Mouse (Mus musculus) megakaryocyte-erythroid progenitor cell, adult 5-6 weeks (primary cell): ENCODE results near the gene Sod2. TPM values are rescaled to one million over a fixed set of nuclear protein-coding genes. Genes with fewer than 3 reads are reported as not detected.
A peak's percentile ranks its signal among the peaks of the same experiment; 100 is the strongest.
"Not testable (repeated sequence)": the region's sequence is repeated elsewhere in the genome, so short reads cannot be mapped to it uniquely, and the experiment has no call there.

ENCODE experiments used
- ATAC-seq: replicated peaks from 2 replicates; pipeline ENCODE4 v1.8.0; 2016; ENCODE audit warnings: mild to moderate bottlenecking, inconsistent platforms; ENCODE audit not compliant: severe bottlenecking, poor library complexity, low FRiP score, low TSS enrichment
- total RNA-seq, 2 experiments: library from RNA; stranded (forward) in 1 of 2; stranded (reverse) in 1 of 2; fragments of 200-1000, 215-1000 nt in 1 of 2; fragments of >200 nt in 1 of 2; fragmentation: Nextera tagmentation in 1 of 2; gene quantifications; 2 replicates each; pipeline ENCODE4 v1.2.3; 2014 to 2017

Gene Sod2
- total RNA-seq (2014; fragmentation: Nextera tagmentation) (86.0 and 94.0 TPM in 2 replicates), total RNA-seq (2017) (95.3 and 124 TPM in 2 replicates)

DNA sequence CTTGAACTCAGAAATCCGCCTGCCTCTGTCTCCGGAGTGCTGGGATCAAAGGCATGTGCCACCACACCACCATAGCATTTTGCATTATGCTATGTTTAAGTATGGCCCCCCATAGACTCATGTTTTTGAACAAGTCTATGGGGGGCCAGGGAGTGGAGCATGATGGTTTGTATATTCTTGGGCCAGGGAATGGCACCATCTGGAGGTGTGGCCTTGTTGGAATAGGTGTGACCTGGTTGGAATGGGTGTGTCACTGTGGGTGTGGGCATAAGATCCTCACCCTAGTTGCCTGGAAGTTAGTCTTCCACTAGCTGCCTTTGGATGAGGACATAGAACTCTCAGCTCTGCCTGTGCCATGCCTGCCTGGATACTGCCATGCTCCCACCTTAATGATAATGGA is at the start of gene Sod2:
Sod2 (plus strand) TSS at position 301 of the 400 bp plus-strand sequence.
- ATAC-seq, result not testable (repeated sequence)

DNA sequence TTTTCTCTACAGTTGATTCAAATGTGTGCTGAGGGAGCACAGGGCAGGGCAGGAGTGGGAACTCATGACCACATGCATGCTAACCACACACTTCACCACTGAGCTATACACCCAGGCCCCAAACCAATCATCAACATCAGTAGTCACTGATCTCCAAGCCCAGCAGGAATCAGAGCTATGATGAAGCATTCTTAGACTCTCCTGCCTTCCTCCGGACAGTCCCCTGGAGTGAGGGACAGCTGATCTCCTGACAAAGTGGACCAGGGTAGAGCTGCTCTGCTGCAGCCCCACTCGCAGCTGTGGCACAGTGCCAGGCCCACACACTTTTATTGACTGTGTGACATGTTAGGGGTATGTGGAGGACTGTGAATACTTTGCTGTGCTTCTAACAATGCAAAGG is 47.3 kb upstream of the Sod2 start:
- 0 out of 2 replicates have a peak, but pooled peaks have one; percentile 13 for ATAC-seq

GRCm38 (mm10) chr17:12960331-12960873 is 46.2 kb upstream of the Sod2 start, which contains the start of gene Acat2:
Gene Acat2 (minus strand): TSS chr17:12960747.
- peak; percentile 95 for ATAC-seq

GRCm38 (mm10) chr17:12963476-12963875 is 43.2 kb upstream of the Sod2 start:
- ATAC-seq, result no peak

GRCm38 (mm10) chr17:12967173-12967572 is 39.5 kb upstream of the Sod2 start:
- ATAC-seq, result no peak

- ATAC-seq, result no peak
These were observed 32.8 kb upstream of the Sod2 start for GRCm38 (mm10) chr17:12973851-12974250.

- ATAC-seq, result no peak
These were observed 28.1 kb upstream of the Sod2 start for GRCm38 (mm10) chr17:12978546-12978945.

DNA sequence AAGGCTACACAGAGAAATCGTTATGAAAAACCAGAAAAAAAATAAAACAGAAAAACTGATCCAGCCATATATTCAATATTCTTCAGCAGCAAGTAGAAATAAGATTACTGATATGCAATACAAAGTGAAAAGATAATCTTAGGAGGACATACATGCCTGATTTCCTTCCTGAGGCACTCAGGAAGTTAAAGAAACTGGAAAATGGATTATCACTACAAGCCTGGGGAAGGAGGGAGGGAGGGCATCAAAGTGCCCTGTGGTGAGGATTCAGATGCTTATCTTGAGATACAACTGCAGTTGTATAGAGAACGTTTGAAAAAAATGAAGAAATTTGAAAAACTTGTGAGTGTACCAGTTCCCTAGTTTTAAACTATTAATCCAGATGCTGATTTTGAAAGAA is 22.7 kb upstream of the Sod2 start:
- ATAC-seq, result no peak; the same call in 1 of the 2 replicates

DNA sequence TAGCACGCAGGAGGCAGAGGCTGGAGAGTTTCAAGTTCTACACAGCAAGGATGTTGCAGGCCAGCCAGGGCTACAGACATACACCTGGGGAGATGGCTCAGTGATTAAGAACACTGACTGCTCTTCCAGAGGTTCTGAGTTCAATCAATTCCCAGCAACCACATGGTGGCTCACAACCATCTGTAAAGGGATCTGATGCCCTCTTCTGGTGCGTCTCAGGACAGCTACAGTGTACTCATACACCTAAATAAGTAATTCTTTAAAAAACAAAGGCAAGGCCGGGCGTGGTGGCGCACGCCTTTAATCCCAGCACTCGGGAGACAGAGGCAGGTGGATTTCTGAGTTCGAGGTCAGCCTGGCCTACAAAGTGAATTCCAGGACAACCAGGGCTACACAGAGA is 18.6 kb upstream of the Sod2 start:
- ATAC-seq, result not testable (repeated sequence)

DNA sequence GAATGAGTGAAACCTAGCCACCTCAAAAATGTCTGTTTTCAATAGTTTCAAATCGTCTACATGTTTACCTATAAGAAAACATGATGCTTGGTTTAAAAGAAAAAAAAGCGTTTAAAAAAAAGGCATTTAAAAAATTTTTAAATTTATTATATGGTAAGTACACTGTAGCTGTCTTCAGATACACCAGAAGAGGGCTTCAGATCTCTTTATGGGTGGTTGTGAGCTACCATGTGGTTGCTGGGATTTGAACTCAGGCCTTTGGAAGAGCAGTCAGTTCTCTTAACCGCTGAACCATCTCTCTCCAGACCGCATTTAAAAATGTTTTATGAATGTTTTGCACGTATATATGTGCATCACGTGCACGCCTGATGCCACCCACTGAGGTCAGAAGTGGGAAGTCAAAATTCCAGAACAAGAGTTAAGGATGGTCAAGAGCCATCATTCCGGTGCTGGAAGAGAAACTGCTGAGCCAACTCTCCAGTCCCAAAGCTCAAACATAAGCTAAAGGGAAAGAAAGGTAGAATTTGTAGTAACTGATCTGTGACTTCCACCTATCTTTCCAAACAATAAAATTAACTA is 16.0 kb upstream of the Sod2 start:
- ATAC-seq, result no peak

GRCm38 (mm10) chr17:12991194-12991634 is 15.4 kb upstream of the Sod2 start:
- ATAC-seq, result no peak; the same call in 1 of the 2 replicates

GRCm38 (mm10) chr17:12991635-12992358 is 14.8 kb upstream of the Sod2 start:
- ATAC-seq, result peak; percentile 66

GRCm38 (mm10) chr17:12992470-12992991 is 14.1 kb upstream of the Sod2 start:
- peak; percentile 80 for ATAC-seq

GRCm38 (mm10) chr17:12994069-12994468 is 12.6 kb upstream of the Sod2 start, which contains the start of gene Wtap:
Gene Wtap (minus strand): TSS chr17:12994169.
- no peak for ATAC-seq

DNA sequence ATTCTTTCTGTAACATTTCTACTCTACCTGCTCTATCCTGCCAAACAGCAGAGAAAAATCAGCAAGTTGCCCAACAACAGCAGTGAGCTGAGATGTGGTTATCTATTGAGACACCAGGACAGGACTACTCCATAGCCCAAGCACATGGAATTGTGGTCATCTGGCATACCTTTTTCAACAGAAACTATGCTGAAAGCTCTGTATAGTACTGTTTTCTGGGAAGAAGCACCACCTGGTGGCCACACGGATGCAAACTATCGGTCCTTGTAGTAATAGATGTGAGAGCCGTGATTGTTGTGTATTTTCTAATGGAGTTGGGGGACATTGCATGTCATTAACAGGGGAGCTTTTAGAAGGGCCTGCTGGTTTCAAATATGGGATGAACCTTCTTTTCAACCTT is 10.3 kb upstream of the Sod2 start:
- peak; percentile 54 for ATAC-seq

DNA sequence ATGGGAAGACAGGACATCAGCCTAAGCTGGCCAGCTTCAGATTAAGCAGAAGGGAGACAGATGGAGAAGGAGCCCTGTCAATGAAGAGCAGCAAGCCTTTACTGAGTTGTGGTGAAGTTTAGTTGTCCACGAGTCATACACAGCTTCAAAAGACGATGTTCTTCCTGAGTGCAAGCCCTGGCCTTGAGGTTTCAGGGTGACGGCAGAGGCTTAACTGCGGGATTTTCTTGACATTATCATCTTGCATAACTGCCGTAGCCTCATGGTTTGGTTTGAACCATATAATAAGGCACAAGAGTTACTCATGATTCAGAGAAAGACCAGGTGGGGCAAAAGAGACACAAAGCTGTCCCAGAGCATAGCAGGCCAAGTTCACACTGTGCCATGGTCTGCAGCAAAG is 8.8 kb upstream of the Sod2 start:
- ATAC-seq, result no peak

- no peak for ATAC-seq
These were observed 7.6 kb upstream of the Sod2 start for GRCm38 (mm10) chr17:12999069-12999468.

DNA sequence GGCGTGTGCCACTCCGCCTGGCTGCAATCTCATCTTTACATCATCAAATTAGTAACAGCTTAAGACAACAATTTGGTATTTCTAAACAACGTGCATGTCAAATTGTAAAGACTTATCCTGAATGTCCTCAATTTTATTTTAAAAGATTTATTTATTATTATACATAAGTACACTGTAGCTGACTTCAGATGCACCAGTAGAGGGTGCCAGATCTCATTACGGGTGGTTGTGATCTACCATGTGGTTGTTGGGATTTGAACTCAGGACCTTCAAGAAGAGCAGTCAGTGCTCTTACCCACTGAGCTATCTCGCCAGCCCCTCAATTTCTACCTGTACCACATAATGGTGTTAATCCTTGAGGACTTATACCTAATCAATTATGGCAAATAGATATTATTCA is 4.4 kb upstream of the Sod2 start:
- not testable (repeated sequence) for ATAC-seq

GRCm38 (mm10) chr17:13004436-13004835 is 2.2 kb upstream of the Sod2 start:
- not testable (repeated sequence) for ATAC-seq

DNA sequence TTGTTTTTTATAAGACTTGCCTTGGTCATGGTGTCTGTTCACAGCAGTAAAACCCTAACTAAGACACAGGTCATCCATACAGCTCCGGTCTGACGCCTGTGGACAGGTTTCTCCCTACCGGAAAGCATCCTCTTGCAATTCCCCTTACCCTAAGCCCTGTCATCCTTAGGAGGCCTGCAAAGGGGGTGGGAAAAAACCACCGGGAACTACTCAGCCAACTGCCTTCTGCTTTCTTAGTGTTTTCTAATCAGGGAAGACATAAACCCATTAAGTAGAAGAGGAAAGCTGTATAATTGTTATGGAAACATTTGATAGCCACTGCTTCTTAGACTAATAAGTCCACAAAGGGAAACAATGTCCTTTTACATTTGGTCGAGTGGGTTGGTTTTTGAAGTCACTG is 338 bp downstream of the Sod2 start:
- ATAC-seq, result no peak
